Mouse (Mus musculus): Measurements from ENCODE around the gene Nrros.

DNA sequence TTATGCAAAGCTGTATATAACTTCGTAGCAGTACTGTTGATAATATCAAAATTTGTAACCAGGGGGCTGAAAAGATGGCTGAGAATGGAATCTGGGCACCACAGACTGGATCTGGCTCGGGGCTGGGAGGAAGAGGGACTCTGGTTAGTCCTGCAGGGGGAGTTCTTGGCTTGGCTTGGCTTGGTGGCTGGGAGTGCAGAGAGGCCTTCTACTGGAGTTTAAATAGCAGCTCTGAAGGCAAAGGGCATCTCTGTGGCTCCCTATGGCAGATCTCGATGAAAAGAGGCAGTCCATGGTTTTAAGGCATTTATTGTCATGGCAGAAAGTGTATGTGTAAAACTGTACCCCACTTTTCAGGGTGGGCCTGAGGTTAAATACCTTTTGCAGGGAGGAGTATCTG lies 39.5 kb upstream of the Nrros start:
- TF ChIP-seq POLR2A (IDR thresholded peaks at IDR 0.05; ENCODE audit: borderline replicate concordance, insufficient read depth, low read length) (no peak), CTCF (IDR thresholded peaks at IDR 0.05; ENCODE audit: borderline replicate concordance, insufficient read depth, low read depth, low read length) (no peak)
